Mouse (Mus musculus) forebrain, embryonic 11.5 days (tissue): ENCODE results near the gene Ccdc151. TPM values are rescaled to one million over a fixed set of nuclear protein-coding genes. Genes with fewer than 3 reads are reported as not detected.

Source experiments
- ATAC-seq: fragments of 200-750 bp; cut with Nextera tagmentation; replicated peaks from 2 replicates; pipeline ENCODE4 v1.8.0; 2017; ENCODE audit warnings: moderate TSS enrichment; ENCODE audit not compliant: low FRiP score
- DNase-seq: peaks from one replicate; pipeline ENCODE4 v3.0.0-alpha.2; 2017; ENCODE audit warnings: low spot score
- H3K27ac ChIP-seq: fragments of 300-500 bp; sonication (generic); 2 replicates; pipeline ENCODE4 v1.5.1; 2014; ENCODE audit warnings: low read depth, low read length
- H3K27me3 ChIP-seq: fragments of 300-500 bp; sonication (generic); 2 replicates; pipeline ENCODE4 v1.6.1; 2014; ENCODE audit warnings: mild to moderate bottlenecking, low read length, mixed read lengths; ENCODE audit not compliant: control insufficient read depth, insufficient read depth
- H3K36me3 ChIP-seq: fragments of 300-500 bp; sonication (generic); 2 replicates; pipeline ENCODE4 v1.6.1; 2014; ENCODE audit warnings: mild to moderate bottlenecking, low read length, moderate library complexity, mixed read lengths; ENCODE audit not compliant: control insufficient read depth, insufficient read depth
- H3K4me1 ChIP-seq: fragments of 300-500 bp; sonication (generic); replicated peaks from 2 replicates; pipeline ENCODE4 v1.6.1; 2014; ENCODE audit warnings: low read length, mixed read lengths; ENCODE audit not compliant: control insufficient read depth, insufficient read depth
- H3K4me2 ChIP-seq: fragments of 300-500 bp; sonication (generic); 2 replicates; pipeline ENCODE4 v1.6.1; 2014; ENCODE audit warnings: low read depth, mild to moderate bottlenecking, low read length, moderate library complexity, mixed read lengths; ENCODE audit not compliant: severe bottlenecking
- H3K4me3 ChIP-seq: fragments of 300-500 bp; sonication (generic); 2 replicates; pipeline ENCODE4 v1.5.1; 2014; ENCODE audit warnings: low read depth, low read length
- H3K9ac ChIP-seq: fragments of 300-500 bp; sonication (generic); 2 replicates; pipeline ENCODE4 v1.6.1; 2014; ENCODE audit warnings: low read length
- H3K9me3 ChIP-seq: fragments of 300-500 bp; sonication (generic); 2 replicates; pipeline ENCODE4 v1.6.1; 2016; ENCODE audit warnings: low read length, mixed read lengths; ENCODE audit not compliant: control insufficient read depth
- WGBS: fragments of 180-500 bp; shearing (Covaris S2); extraction: QIAGEN DNeasy Blood & Tissue Kit; methylation state at CpG from one replicate; pipeline ENCODE4 v1.1.7; 2014; 5-methylcytosine and 5-hydroxymethylcytosine counted together
- polyA plus RNA-seq: library from polyadenylated mRNA; unstranded; fragments of >200 nt; fragmentation: Nextera tagmentation; extraction: Ambion mirVana; gene quantifications from 2 replicates; pipeline ENCODE4 v1.2.1, GENCODE M21; 2014

Gene Ccdc151
- polyA plus RNA-seq, 1 experiment from 2014 or later: 6.9 TPM

DNA sequence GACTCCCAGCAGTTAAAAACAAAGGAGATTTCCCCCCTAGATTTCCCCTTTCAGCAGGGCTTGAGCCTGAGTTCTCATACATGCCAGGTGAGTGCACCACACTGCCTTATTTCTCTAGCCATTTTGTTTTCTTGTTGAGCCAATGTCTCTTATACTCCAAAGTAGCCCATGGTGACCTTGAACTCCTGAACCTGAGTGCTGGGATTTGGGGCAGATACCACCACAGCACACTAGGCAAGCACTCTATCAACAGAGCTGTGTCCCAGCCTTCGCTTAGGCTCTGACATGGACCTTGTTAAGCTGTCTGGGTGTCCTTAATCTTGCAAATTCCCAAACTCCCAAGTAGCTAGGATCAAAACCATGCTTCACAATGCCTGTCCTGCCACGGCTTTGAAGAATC, 39.4 kb upstream of the Ccdc151 start:
- Histone ChIP-seq H3K27me3 (no peaks in the 10 kb centered on the region), H3K4me2 (no peak overlapping the region), H3K4me1 (no peaks in the 10 kb centered on the region), H3K4me3 (no peak overlapping the region), H3K27ac (no peak overlapping the region), H3K9ac (no peak overlapping the region), H3K36me3 (peaks cover 2% of the 10 kb centered on the region; the same call in 1 of the 2 replicates), H3K9me3 (no peaks in the 10 kb centered on the region)
- ATAC-seq: no peak
- DNase-seq: peak; percentile 35
- WGBS: 76% methylated on average over 2 of the region's 2 CpGs

DNA sequence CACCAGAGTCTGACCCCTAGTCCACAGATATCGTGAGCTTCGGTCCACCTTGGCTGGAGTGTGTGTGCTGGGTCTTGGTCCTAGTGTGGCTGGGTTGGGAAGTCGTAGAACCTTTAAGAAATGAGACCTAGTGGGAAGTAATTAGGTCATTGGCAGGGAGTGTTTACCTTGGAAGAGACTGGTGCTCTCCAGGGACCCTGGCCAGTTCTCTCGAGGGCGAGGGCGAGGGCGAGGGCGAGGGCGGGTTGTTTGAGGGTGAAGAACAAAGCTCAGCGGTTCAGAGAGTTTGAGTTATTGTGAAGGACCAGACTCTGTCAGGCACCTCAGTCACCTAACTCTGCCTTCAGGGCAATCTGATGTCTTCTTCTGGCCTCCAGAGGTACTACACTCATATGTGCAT, 35.4 kb upstream of the Ccdc151 start:
- H3K9me3 ChIP-seq: no peaks in the 10 kb centered on the region
- H3K36me3 ChIP-seq: peaks cover 2% of the 10 kb centered on the region; the same call in 1 of the 2 replicates
- no peak for ATAC-seq
- H3K4me3 ChIP-seq: no peak overlapping the region
- no peaks in the 10 kb centered on the region for H3K27me3 ChIP-seq
- no peak overlapping the region for H3K9ac ChIP-seq
- 87% methylated on average over 10 of the region's 10 CpGs for WGBS
- no peak overlapping the region for H3K27ac ChIP-seq
- no peak overlapping the region for H3K4me2 ChIP-seq
- peak; percentile 41 for DNase-seq
- H3K4me1 ChIP-seq: peaks cover 7% of the 10 kb centered on the region; the same call in 1 of the 2 replicates

DNA sequence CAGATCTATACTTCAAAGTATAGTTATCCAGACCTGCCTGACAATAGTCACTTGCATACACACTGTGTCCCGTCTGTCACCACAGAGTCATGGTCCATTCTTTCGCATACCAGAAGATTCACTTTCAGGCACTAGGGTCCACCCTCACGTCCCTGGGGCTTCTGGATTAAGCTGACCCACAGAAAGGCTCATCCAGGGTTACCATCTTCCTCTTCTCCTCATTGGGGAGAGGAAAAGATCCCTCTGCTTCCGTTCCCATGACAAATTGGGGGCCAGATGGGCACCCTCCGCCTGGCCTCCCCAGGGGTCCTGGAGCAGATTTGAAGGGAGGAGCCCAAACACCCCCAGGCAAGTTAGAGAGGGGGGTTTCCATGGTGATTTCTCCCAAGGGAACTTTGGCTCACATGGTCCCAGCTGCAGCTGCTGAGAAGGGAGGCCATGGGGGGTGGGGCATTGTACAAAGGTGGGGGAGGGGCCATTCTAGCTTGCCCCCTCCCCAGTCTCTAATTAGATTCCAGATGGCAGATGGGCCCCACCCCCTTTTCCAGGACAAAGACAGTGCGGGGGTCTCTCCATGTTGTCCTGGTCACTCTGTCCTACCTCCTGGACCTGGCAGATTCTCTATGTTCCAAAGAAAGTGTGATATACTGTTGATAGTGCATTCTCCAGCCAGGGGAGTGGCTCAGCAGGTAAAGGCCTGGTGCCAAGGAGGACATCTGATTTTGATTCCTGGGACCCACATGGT, 33.0 kb upstream of the Ccdc151 start:
- H3K36me3 ChIP-seq: peaks cover 2% of the 10 kb centered on the region; the same call in 1 of the 2 replicates
- H3K4me1 ChIP-seq: peaks cover 7% of the 10 kb centered on the region; the same call in 1 of the 2 replicates
- ATAC-seq (peak; percentile 61), DNase-seq (peak; percentile 66)
- no peaks in the 10 kb centered on the region for H3K9me3 ChIP-seq
- H3K4me3 ChIP-seq: no peak overlapping the region
- no peak overlapping the region for H3K4me2 ChIP-seq
- WGBS: 55% methylated on average over 6 of the region's 6 CpGs
- no peak overlapping the region for H3K9ac ChIP-seq
- peak overlapping the region; percentile 27; the same call in 1 of the 2 replicates for H3K27ac ChIP-seq
- no peaks in the 10 kb centered on the region for H3K27me3 ChIP-seq

DNA sequence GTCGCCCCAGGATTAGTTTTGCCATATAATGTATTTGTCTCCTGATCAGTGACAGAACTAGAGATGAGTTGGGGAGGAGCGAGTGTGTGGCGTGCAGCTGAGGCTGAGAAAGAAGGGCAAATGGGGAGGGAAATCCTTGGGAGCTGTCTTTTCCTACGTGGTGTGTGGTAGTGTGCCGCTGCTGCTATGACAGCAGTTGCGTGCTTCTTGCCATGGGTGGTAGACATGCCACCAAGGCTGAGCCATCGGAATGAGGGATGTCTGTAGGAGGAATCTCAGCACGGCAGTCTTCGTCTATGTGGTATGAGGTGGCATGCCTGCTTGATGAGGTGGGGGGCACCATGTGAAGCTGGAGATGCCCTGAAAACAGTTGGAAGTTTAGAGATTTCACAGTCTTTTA, 28.0 kb upstream of the Ccdc151 start:
- H3K36me3 ChIP-seq: peaks cover 2% of the 10 kb centered on the region; the same call in 1 of the 2 replicates
- 91% methylated on average over 9 of the region's 9 CpGs for WGBS
- no peaks in the 10 kb centered on the region for H3K9me3 ChIP-seq
- no peak overlapping the region for H3K27ac ChIP-seq
- H3K4me1 ChIP-seq: peaks cover 15% of the 10 kb centered on the region
- ATAC-seq (no peak), DNase-seq (no peak)
- no peak overlapping the region for H3K9ac ChIP-seq
- no peak overlapping the region for H3K4me2 ChIP-seq
- no peaks in the 10 kb centered on the region for H3K27me3 ChIP-seq
- no peak overlapping the region for H3K4me3 ChIP-seq

DNA sequence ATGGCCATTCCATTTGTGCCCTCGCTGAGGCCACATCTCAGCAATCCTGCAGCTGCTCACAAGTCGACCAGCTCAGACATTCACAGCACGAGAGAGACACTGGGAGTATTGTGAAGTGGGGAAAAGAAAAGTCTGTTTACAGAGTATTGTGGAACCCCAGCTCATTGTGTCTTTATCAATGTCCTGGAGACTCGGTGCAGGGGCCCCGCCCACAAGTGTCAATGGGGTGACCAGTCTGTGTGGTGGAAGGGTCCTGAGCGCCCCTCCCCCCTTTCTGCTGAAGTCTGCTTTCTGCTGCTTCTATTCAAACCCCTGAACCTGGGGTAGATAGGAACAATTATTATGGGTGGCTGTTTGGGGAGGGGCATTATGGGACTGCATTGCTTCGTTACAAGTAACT, 26.0 kb upstream of the Ccdc151 start:
- Histone ChIP-seq H3K4me3 (no peak overlapping the region), H3K27ac (peak overlapping the region; percentile 26; the same call in 1 of the 2 replicates), H3K9me3 (no peaks in the 10 kb centered on the region), H3K27me3 (no peaks in the 10 kb centered on the region), H3K9ac (no peak overlapping the region), H3K4me2 (0 out of 2 replicates have a peak overlapping the region, but pooled peaks have one; percentile 6), H3K36me3 (peaks cover 2% of the 10 kb centered on the region; the same call in 1 of the 2 replicates), H3K4me1 (peaks cover 16% of the 10 kb centered on the region)
- WGBS: 23% methylated on average over 7 of the region's 7 CpGs
- DNase-seq: peak; percentile 69
- ATAC-seq: peak; percentile 77

DNA sequence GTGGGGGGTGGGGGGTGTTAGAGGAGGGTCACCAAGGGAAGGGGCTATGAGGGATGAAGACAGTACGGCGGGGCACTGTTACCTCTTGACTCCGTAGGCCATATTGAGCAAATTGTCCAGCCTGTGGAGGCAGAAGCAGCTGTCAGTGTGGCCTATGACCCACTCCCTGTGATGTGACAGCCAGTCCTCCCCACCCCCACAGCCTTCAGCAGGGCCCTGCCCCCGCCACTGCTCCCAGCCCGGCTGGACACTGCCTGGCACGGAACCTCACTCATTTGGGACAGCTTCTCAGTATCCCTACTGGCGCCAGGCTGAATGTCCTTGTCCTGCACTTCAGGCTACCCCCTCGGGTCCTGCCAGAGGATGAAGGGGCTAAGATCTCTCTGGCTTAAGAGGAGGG, 22.2 kb upstream of the Ccdc151 start:
- no peak overlapping the region for H3K4me3 ChIP-seq
- H3K9me3 ChIP-seq: no peaks in the 10 kb centered on the region
- DNase-seq (no peak), ATAC-seq (0 out of 2 replicates have a peak, but pooled peaks have one; percentile 41)
- no peaks in the 10 kb centered on the region for H3K27me3 ChIP-seq
- H3K9ac ChIP-seq: no peak overlapping the region
- H3K27ac ChIP-seq: no peak overlapping the region
- 68% methylated on average over 8 of the region's 8 CpGs for WGBS
- H3K36me3 ChIP-seq: no peaks in the 10 kb centered on the region
- H3K4me2 ChIP-seq: no peak overlapping the region
- peaks cover 16% of the 10 kb centered on the region for H3K4me1 ChIP-seq

DNA sequence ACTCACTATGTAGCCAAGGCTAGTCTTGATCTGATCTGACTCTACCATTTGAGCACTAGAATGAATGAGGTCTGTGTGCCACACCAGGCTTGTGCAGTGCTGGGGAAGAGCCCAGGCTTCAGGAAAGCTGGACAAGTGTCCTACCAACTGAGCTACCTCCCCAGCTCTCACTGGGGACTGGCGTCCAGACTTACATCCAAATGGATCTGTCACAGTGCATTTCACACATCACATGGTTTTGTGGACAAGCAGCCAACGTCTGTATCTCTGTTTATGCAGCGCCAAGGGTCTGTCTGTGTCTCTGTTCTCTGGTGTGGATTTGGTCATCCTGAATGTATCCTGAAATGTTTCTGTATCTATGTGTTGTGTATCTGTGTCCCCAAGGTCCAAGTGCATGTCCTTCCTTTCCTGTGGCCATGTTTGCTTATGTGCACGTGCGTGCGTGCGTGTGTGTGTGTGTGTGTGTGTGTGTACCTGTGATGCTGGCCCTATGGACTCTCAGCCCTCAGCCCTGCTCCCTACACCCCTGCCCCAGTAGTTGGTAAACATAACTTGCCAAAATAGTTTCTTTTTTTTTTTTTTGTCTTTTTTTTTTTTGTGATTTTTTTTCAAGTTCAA, 14.9 kb upstream of the Ccdc151 start:
- WGBS: 83% methylated on average over 7 of the region's 7 CpGs
- no peaks in the 10 kb centered on the region for H3K9me3 ChIP-seq
- H3K9ac ChIP-seq: no peak overlapping the region
- peaks cover 16% of the 10 kb centered on the region for H3K36me3 ChIP-seq
- 0 out of 2 replicates have a peak, but pooled peaks cover 4% of the 10 kb centered on the region for H3K4me1 ChIP-seq
- DNase-seq (no peak), ATAC-seq (no peak)
- no peak overlapping the region for H3K4me2 ChIP-seq
- no peak overlapping the region for H3K4me3 ChIP-seq
- no peaks in the 10 kb centered on the region for H3K27me3 ChIP-seq
- no peak overlapping the region for H3K27ac ChIP-seq

DNA sequence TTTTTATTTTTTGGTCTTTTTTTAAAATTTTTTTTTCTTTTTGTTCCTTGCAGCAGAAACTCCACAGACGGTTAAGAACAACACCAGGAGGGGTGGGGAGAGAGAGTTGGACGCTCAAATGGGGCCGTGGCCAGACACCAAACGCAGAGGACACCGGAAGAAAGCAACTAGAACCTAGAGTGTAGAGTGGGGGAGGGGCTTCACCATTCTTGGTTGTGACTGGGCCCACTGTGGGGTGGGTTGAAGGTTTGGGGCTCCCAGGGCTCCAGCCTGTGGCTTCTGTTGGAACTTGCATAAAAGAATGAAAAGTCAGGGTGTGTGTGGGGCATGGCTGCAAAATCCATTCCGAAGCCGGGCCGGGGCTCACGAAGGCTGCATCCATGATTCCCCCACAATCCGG, 13.8 kb upstream of the Ccdc151 start:
- DNase-seq (no peak), ATAC-seq (no peak)
- 74% methylated on average over 10 of the region's 10 CpGs for WGBS
- Histone ChIP-seq H3K4me2 (no peak overlapping the region), H3K4me3 (no peak overlapping the region), H3K27ac (no peak overlapping the region), H3K27me3 (no peaks in the 10 kb centered on the region), H3K36me3 (peaks cover 22% of the 10 kb centered on the region), H3K9me3 (no peaks in the 10 kb centered on the region), H3K4me1 (0 out of 2 replicates have a peak, but pooled peaks cover 4% of the 10 kb centered on the region), H3K9ac (no peak overlapping the region)
